In genomic region chr16:42276216-42277141, GRCm38 (mm10) we compare ENCODE assay signal across 8 mouse cellular contexts.
DNase-seq lines count a peak whose midpoint lies in the region; ATAC-seq and TF ChIP-seq lines count a peak whose summit lies in the region.

No protein-coding gene starts in this region.

- no peaks in the 10 kb centered on the region; the same call in 1 of the 2 replicates for H3K36me3 ChIP-seq in forebrain, postnatal 0 days (ENCODE audit: insufficient read depth)
- H3K36me3 ChIP-seq in hindbrain, embryonic 14.5 days (replicated peaks; ENCODE audit: control insufficient read depth, insufficient read depth): peaks cover 10% of the 10 kb centered on the region; the same call in 1 of the 2 replicates

- WGBS in forebrain, postnatal 0 days: 19% methylated on average over 15 of the region's 15 CpGs
- 33% methylated on average over 15 of the region's 15 CpGs for WGBS in hindbrain, embryonic 14.5 days

- peaks cover 8% of the 10 kb centered on the region for H3K4me1 ChIP-seq in forebrain, postnatal 0 days (ENCODE audit: insufficient read depth)
- H3K4me1 ChIP-seq in hindbrain, embryonic 14.5 days (replicated peaks; ENCODE audit: control insufficient read depth, insufficient read depth, low read length): peaks cover 30% of the 10 kb centered on the region

- peak; percentile 60 for ATAC-seq in cerebellum, adult (ENCODE audit: insufficient number of reproducible peaks, low FRiP score, low TSS enrichment)
- peak; percentile 76 for ATAC-seq in forebrain, postnatal 0 days
- peak; percentile 76 for ATAC-seq in hindbrain, embryonic 14.5 days (ENCODE audit: low FRiP score)

- H3K9ac ChIP-seq in forebrain, postnatal 0 days: peak overlapping the region; percentile 41
- H3K9ac ChIP-seq in hindbrain, embryonic 14.5 days: peak overlapping the region; percentile 32

- 0 out of 2 replicates have a peak overlapping the region, but pooled peaks have one; percentile 11 for H3K4me3 ChIP-seq in forebrain, postnatal 0 days (ENCODE audit: low read depth, low read length)
- H3K4me3 ChIP-seq in hindbrain, embryonic 14.5 days (replicated peaks; ENCODE audit: low read length): no peak overlapping the region

- no peaks in the 10 kb centered on the region for H3K9me3 ChIP-seq in forebrain, postnatal 0 days (ENCODE audit: low read length)
- no peaks in the 10 kb centered on the region for H3K9me3 ChIP-seq in hindbrain, embryonic 14.5 days (ENCODE audit: control insufficient read depth, low read length)

- peak; percentile 96 for TF ChIP-seq CTCF in forebrain, postnatal 0 days (IDR thresholded peaks at IDR 0.05; ENCODE audit: low read depth)

- H3K27ac ChIP-seq in forebrain, postnatal 0 days (ENCODE audit: low read depth, low read length): peak overlapping the region; percentile 75
- peak overlapping the region; percentile 82 for H3K27ac ChIP-seq in hindbrain, embryonic 14.5 days

- no peaks in the 10 kb centered on the region for H3K27me3 ChIP-seq in forebrain, postnatal 0 days (ENCODE audit: insufficient read depth, low read length)
- no peaks in the 10 kb centered on the region for H3K27me3 ChIP-seq in hindbrain, embryonic 14.5 days (ENCODE audit: control insufficient read depth, insufficient read depth, low read length)

- peak; percentile 12 for DNase-seq in MEL-GATA-1-ER (ENCODE audit: extremely low read depth, low read depth)
- DNase-seq in forebrain, postnatal 0 days: peak; percentile 92
- DNase-seq in hindbrain, embryonic 14.5 days (ENCODE audit: low spot score): peak; percentile 95
- DNase-seq in layer of hippocampus, postnatal 10 days (ENCODE audit: low spot score in 2 of 2): peak; percentile 88
- DNase-seq in lung, postnatal 36 days: peak; percentile 85
- DNase-seq in retina, postnatal 7 days (ENCODE audit: low read depth, low spot score): peak; percentile 58
- peak; percentile 68 for DNase-seq in urinary bladder, postnatal 14 days (ENCODE audit: low spot score)

- peak overlapping the region; percentile 46 for H3K4me2 ChIP-seq in forebrain, postnatal 0 days (ENCODE audit: low read depth)
- peak overlapping the region; percentile 40 for H3K4me2 ChIP-seq in hindbrain, embryonic 14.5 days (replicated peaks)

Comparison
In these comparisons a context has a peak if more than half of its experiments do, and no peak if none do; other contexts are left out.
1. DNase-seq: peak in every context shown above with its lines; median percentile 95 in hindbrain, embryonic 14.5 days; 92 in forebrain, postnatal 0 days; 88 in layer of hippocampus, postnatal 10 days; 85 in lung, postnatal 36 days; 68 in urinary bladder, postnatal 14 days; 58 in retina, postnatal 7 days; 12 in MEL-GATA-1-ER.